Mouse (Mus musculus) testis, adult 2 months (tissue): Measurements from ENCODE around the gene Nudt9.

Source experiments
- CTCF ChIP-seq: fragments of 200-500 bp; IDR thresholded peaks from 2 replicates; pipeline ENCODE4 v1.5.1; 2012; ENCODE audit warnings: low read depth, mild to moderate bottlenecking, inconsistent platforms, low read length, moderate library complexity; ENCODE audit not compliant: control insufficient read depth, insufficient read depth, insufficient replicate concordance
- POLR2A ChIP-seq: fragments of 200-500 bp; IDR thresholded peaks from 2 replicates; pipeline ENCODE4 v1.6.1; 2012; ENCODE audit warnings: low read depth, mild to moderate bottlenecking, inconsistent platforms, low read length, moderate library complexity; ENCODE audit not compliant: control insufficient read depth

GRCm38 (mm10) chr5:104059628-104060027 lies 13.5 kb downstream of the Nudt9 start:
- TF ChIP-seq POLR2A (no peak), CTCF (no peak)
